In the genomic region with DNA sequence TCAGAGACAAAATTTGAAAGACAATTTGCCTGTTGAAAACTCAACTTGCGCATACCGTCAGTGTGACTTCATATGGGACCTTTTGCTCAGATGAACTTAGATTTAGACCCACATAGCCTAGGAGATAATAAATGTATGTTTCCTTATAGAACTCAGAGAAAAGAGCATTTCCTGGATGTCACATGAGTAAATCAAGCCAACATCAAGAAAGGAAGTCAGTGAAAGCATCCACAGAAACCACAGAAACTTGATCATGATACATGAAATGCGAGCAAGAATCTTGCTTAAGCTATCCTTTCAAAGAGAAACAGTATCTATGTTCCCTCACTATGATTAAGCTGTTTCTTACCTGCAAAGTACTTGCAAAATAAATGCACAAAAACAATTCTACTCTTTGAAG, we compare ENCODE assay signal across 28 mouse cellular contexts.
DNase-seq lines count a peak whose midpoint lies in the region; ATAC-seq and TF ChIP-seq lines count a peak whose summit lies in the region.
"Had no signal": no experiment of that assay in that cellular context is flagged by ENCODE, and none has a peak within 500 bp of the region (broad histone marks: within the 10 kb centered on the region; RNA-seq: fewer than 3 reads in every experiment).

No protein-coding gene starts in this region.

- 40% methylated on average over 3 of the region's 3 CpGs for WGBS in thymus, adult 2 months

- DNase-seq in thymus, postnatal 0 days (ENCODE audit: low spot score): peak; percentile 39
- DNase-seq in thymus, adult 2 months: no peak
- peak; percentile 3 to 33 for DNase-seq in CD8-positive naive resting alpha-beta T cell, adult 2 months (ENCODE audit: low read depth in 2 of 2, low spot score in 2 of 2)
- DNase-seq in naive thymus-derived CD4-positive, alpha-beta T cell, adult 2 months (ENCODE audit: low read depth): peak; percentile 76
- no peak for DNase-seq in kidney, adult 9 months
- no peak for DNase-seq in gastrocnemius, postnatal 25 days
- no peak for DNase-seq in urinary bladder, postnatal 10 days (ENCODE audit: low spot score)
- DNase-seq: adrenal gland, postnatal 10 days; cerebellum, adult 8-10 months; cerebellum, postnatal 25 days; forebrain, postnatal 0 days; kidney, postnatal 14 days; right cerebral cortex, postnatal 25 days; thymus, adult 18-20 months had no signal

- TF ChIP-seq POLR2A in thymus, adult 2 months (IDR thresholded peaks at IDR 0.05; ENCODE audit: control insufficient read depth, extremely low read depth, insufficient read depth, low read length, poor library complexity): no peak

- no peaks in the 10 kb centered on the region for H3K27me3 ChIP-seq in thymus, adult 2 months (ENCODE audit: control insufficient read depth, insufficient read depth, low read length)
- H3K27me3 ChIP-seq: CH12.LX; embryonic facial prominence, embryonic 12.5 days; heart, embryonic 15.5 days; limb, embryonic 12.5 days; lung, embryonic 15.5 days; megakaryocyte, embryonic 14.5 days; midbrain, embryonic 12.5 days; neural tube, embryonic 15.5 days had no signal

- no peaks in the 10 kb centered on the region for H3K36me3 ChIP-seq in thymus, adult 2 months (ENCODE audit: control insufficient read depth, insufficient read depth, low read length)
- H3K36me3 ChIP-seq: embryonic facial prominence, embryonic 12.5 days; heart, embryonic 10.5 days; heart, embryonic 15.5 days; limb, embryonic 12.5 days; lung, embryonic 15.5 days; midbrain, embryonic 12.5 days; neural tube, embryonic 15.5 days had no signal

- no peak overlapping the region for H3K4me3 ChIP-seq in thymus, adult 2 months (ENCODE audit: control insufficient read depth, insufficient read depth, low read length)
- H3K4me3 ChIP-seq: embryonic facial prominence, embryonic 12.5 days; erythroblast, embryonic 14.5 days; heart, embryonic 10.5 days; heart, embryonic 15.5 days; left cerebral cortex, adult 2 months; limb, embryonic 12.5 days; lung, embryonic 15.5 days; megakaryocyte, embryonic 14.5 days; midbrain, embryonic 12.5 days; neural tube, embryonic 15.5 days had no signal

- H3K27ac ChIP-seq in thymus, adult 2 months (ENCODE audit: control insufficient read depth, insufficient read depth, low read length): no peak overlapping the region
- H3K27ac ChIP-seq: embryonic facial prominence, embryonic 12.5 days; heart, embryonic 10.5 days; heart, embryonic 15.5 days; hindbrain, postnatal 0 days; left cerebral cortex, adult 2 months; limb, embryonic 12.5 days; lung, embryonic 15.5 days; midbrain, embryonic 12.5 days; neural tube, embryonic 15.5 days had no signal

- no peak for TF ChIP-seq CTCF in thymus, adult 2 months (IDR thresholded peaks at IDR 0.05; ENCODE audit: borderline replicate concordance, control insufficient read depth, extremely low read depth, insufficient read depth, low read length, poor library complexity)

- 0 out of 2 replicates have a peak, but pooled peaks cover 3% of the 10 kb centered on the region for H3K4me1 ChIP-seq in thymus, adult 2 months (replicated peaks; ENCODE audit: control insufficient read depth, insufficient read depth, low read length)
- H3K4me1 ChIP-seq: embryonic facial prominence, embryonic 12.5 days; heart, embryonic 10.5 days; heart, embryonic 15.5 days; limb, embryonic 12.5 days; lung, embryonic 15.5 days; midbrain, embryonic 12.5 days; neural tube, embryonic 15.5 days had no signal

- 0 out of 2 replicates have a peak, but pooled peaks have one; percentile 14 for ATAC-seq in granulocyte monocyte progenitor cell, adult 5-6 weeks (replicated peaks; ENCODE audit: poor library complexity, severe bottlenecking)
- ATAC-seq: forebrain, postnatal 0 days; hindbrain, postnatal 0 days; intestine, postnatal 0 days had no signal

Comparison
In these comparisons a context has a peak if more than half of its experiments do, and no peak if none do; other contexts are left out.
1. DNase-seq: peak in thymus, postnatal 0 days (single experiment), CD8-positive naive resting alpha-beta T cell, adult 2 months (2 of 2) and naive thymus-derived CD4-positive, alpha-beta T cell, adult 2 months (single experiment); none in thymus, adult 2 months (single experiment), kidney, adult 9 months (single experiment), gastrocnemius, postnatal 25 days (single experiment) and urinary bladder, postnatal 10 days (single experiment).